Mouse (Mus musculus) spleen, postnatal 4 days (tissue): ENCODE data around the gene Pom121l2.

ENCODE experiments used
- DNase-seq, 2 experiments: peaks; one replicate each; pipeline ENCODE4 v3.0.0; 2022; ENCODE audit warnings: low spot score in 2 of 2

Gene Pom121l2

GRCm38 (mm10) chr13:21993957-21994738 lies 13.2 kb downstream of the Pom121l2 start:
- DNase-seq: peak in 1 of 2 experiments; percentile 44

- no peak for DNase-seq
Observed at GRCm38 (mm10) chr13:21994896-21995295, 13.9 kb downstream of the Pom121l2 start.

GRCm38 (mm10) chr13:21995331-21995914 lies 14.4 kb downstream of the Pom121l2 start:
- peak in 1 of 2 experiments; percentile 37 for DNase-seq

GRCm38 (mm10) chr13:21996101-21996839 lies 15.3 kb downstream of the Pom121l2 start:
- DNase-seq: no peak

- DNase-seq: no peak
Observed at GRCm38 (mm10) chr13:21996840-21997185, 15.8 kb downstream of the Pom121l2 start.

GRCm38 (mm10) chr13:21997201-21997820 lies 16.3 kb downstream of the Pom121l2 start:
- DNase-seq: no peak

- DNase-seq: no peak
Observed at GRCm38 (mm10) chr13:21997821-21998220, 16.8 kb downstream of the Pom121l2 start.

- DNase-seq: no peak
Observed at GRCm38 (mm10) chr13:21998412-21998811, 17.4 kb downstream of the Pom121l2 start.

- DNase-seq: no peak
Observed at GRCm38 (mm10) chr13:21999147-21999546, 18.2 kb downstream of the Pom121l2 start.

- no peak for DNase-seq
Observed at GRCm38 (mm10) chr13:22001346-22001745, 20.4 kb downstream of the Pom121l2 start.

GRCm38 (mm10) chr13:22001823-22002222 lies 20.8 kb downstream of the Pom121l2 start:
- DNase-seq: no peak

- peak; percentile 33 to 71 for DNase-seq
Observed at GRCm38 (mm10) chr13:22005605-22006333, 24.8 kb downstream of the Pom121l2 start.

- peak; percentile 59 to 79 for DNase-seq
Observed at GRCm38 (mm10) chr13:22006334-22007120, 25.5 kb downstream of the Pom121l2 start.

GRCm38 (mm10) chr13:22007121-22007510 lies 26.1 kb downstream of the Pom121l2 start:
- DNase-seq: no peak

GRCm38 (mm10) chr13:22007872-22008271 lies 26.9 kb downstream of the Pom121l2 start:
- DNase-seq: no peak

GRCm38 (mm10) chr13:22008707-22009106 lies 27.7 kb downstream of the Pom121l2 start:
- no peak for DNase-seq

GRCm38 (mm10) chr13:22009642-22010041 lies 28.6 kb downstream of the Pom121l2 start, which contains the start of gene Prss16:
TSS of gene Prss16 (minus strand) at chr13:22009742.
- no peak for DNase-seq

- DNase-seq: no peak
Observed at GRCm38 (mm10) chr13:22013716-22014115, 32.7 kb downstream of the Pom121l2 start.

GRCm38 (mm10) chr13:22014411-22014845 lies 33.4 kb downstream of the Pom121l2 start:
- DNase-seq: no peak
